Comparison of ENCODE assay signal across 17 mouse cellular contexts in genomic region chr7:133089621-133090260, GRCm38 (mm10). TPM values are rescaled to one million over a fixed set of nuclear protein-coding genes. Genes with fewer than 3 reads are reported as not detected.
DNase-seq lines count a peak whose midpoint lies in the region; ATAC-seq lines count a peak whose summit lies in the region.
"Had no signal": no experiment of that assay in that cellular context is flagged by ENCODE, and none has a peak within 500 bp of the region (broad histone marks: within the 10 kb centered on the region; RNA-seq: fewer than 3 reads in every experiment).

No protein-coding gene starts in this region.

- H3K4me3 ChIP-seq in forebrain, embryonic 13.5 days = no peak overlapping the region
- no peak overlapping the region for H3K4me3 ChIP-seq in forebrain, embryonic 11.5 days (ENCODE audit: low read depth, low read length)
- H3K4me3 ChIP-seq in hindbrain, embryonic 13.5 days = no peak overlapping the region
- H3K4me3 ChIP-seq in hindbrain, embryonic 10.5 days = no peak overlapping the region
- no peak overlapping the region for H3K4me3 ChIP-seq in midbrain, embryonic 12.5 days
- no peak overlapping the region for H3K4me3 ChIP-seq in midbrain, embryonic 10.5 days
- H3K4me3 ChIP-seq in stomach, embryonic 16.5 days (replicated peaks; ENCODE audit: low read length) = no peak overlapping the region
- H3K4me3 ChIP-seq: erythroblast, embryonic 14.5 days; limb, embryonic 12.5 days; neural tube, embryonic 13.5 days had no signal

- 66% methylated on average over 11 of the region's 11 CpGs for WGBS in forebrain, embryonic 13.5 days
- 90% methylated on average over 11 of the region's 11 CpGs for WGBS in forebrain, embryonic 11.5 days
- 69% methylated on average over 11 of the region's 11 CpGs for WGBS in hindbrain, embryonic 13.5 days
- WGBS in hindbrain, embryonic 10.5 days = 86% methylated on average over 11 of the region's 11 CpGs
- 69% methylated on average over 11 of the region's 11 CpGs for WGBS in midbrain, embryonic 12.5 days
- 86% methylated on average over 11 of the region's 11 CpGs for WGBS in midbrain, embryonic 10.5 days
- WGBS in stomach, embryonic 16.5 days = 75% methylated on average over 11 of the region's 11 CpGs

- no peak overlapping the region for H3K9ac ChIP-seq in forebrain, embryonic 13.5 days
- H3K9ac ChIP-seq in forebrain, embryonic 11.5 days (ENCODE audit: low read length) = no peak overlapping the region
- no peak overlapping the region for H3K9ac ChIP-seq in hindbrain, embryonic 13.5 days
- H3K9ac ChIP-seq in midbrain, embryonic 12.5 days (replicated peaks) = no peak overlapping the region
- H3K9ac ChIP-seq in stomach, embryonic 16.5 days (ENCODE audit: low read length) = no peak overlapping the region
- H3K9ac ChIP-seq: limb, embryonic 12.5 days; liver, postnatal 0 days; neural tube, embryonic 13.5 days had no signal

- H3K27ac ChIP-seq in forebrain, embryonic 13.5 days = peak overlapping the region; percentile 11; the same call in 1 of the 2 replicates
- H3K27ac ChIP-seq in forebrain, embryonic 11.5 days (ENCODE audit: low read depth, low read length) = no peak overlapping the region
- no peak overlapping the region for H3K27ac ChIP-seq in hindbrain, embryonic 13.5 days
- H3K27ac ChIP-seq in hindbrain, embryonic 10.5 days = no peak overlapping the region
- H3K27ac ChIP-seq in midbrain, embryonic 12.5 days (replicated peaks) = 0 out of 2 replicates have a peak overlapping the region, but pooled peaks have one; percentile 30
- H3K27ac ChIP-seq in midbrain, embryonic 10.5 days (replicated peaks) = no peak overlapping the region
- H3K27ac ChIP-seq in stomach, embryonic 16.5 days (ENCODE audit: low read length) = peak overlapping the region; percentile 25; the same call in 1 of the 2 replicates

- no peak for ATAC-seq in forebrain, embryonic 13.5 days
- ATAC-seq in forebrain, embryonic 11.5 days (replicated peaks; ENCODE audit: low FRiP score) = no peak
- ATAC-seq in hindbrain, embryonic 13.5 days (ENCODE audit: low FRiP score) = peak; percentile 43; the same call in 1 of the 2 replicates
- ATAC-seq in midbrain, embryonic 12.5 days (ENCODE audit: low FRiP score, low read depth) = no peak
- ATAC-seq in stomach, embryonic 16.5 days (ENCODE audit: insufficient read depth, low FRiP score) = no peak
- ATAC-seq: inflammation-experienced regulatory T-cells, adult 6 months; liver, postnatal 0 days had no signal

- no peaks in the 10 kb centered on the region for H3K9me3 ChIP-seq in forebrain, embryonic 13.5 days (replicated peaks)
- H3K9me3 ChIP-seq in forebrain, embryonic 11.5 days (ENCODE audit: control insufficient read depth, low read length) = no peaks in the 10 kb centered on the region
- no peaks in the 10 kb centered on the region for H3K9me3 ChIP-seq in hindbrain, embryonic 13.5 days
- H3K9me3 ChIP-seq in hindbrain, embryonic 10.5 days = no peaks in the 10 kb centered on the region
- H3K9me3 ChIP-seq in midbrain, embryonic 12.5 days = no peaks in the 10 kb centered on the region
- H3K9me3 ChIP-seq in midbrain, embryonic 10.5 days (replicated peaks) = no peaks in the 10 kb centered on the region
- no peaks in the 10 kb centered on the region for H3K9me3 ChIP-seq in stomach, embryonic 16.5 days (replicated peaks; ENCODE audit: control insufficient read depth, low read length)
- H3K9me3 ChIP-seq: limb, embryonic 12.5 days; neural tube, embryonic 13.5 days had no signal

- peaks cover 54% of the 10 kb centered on the region for H3K4me1 ChIP-seq in forebrain, embryonic 13.5 days
- H3K4me1 ChIP-seq in forebrain, embryonic 11.5 days (replicated peaks; ENCODE audit: control insufficient read depth, insufficient read depth, low read length) = peaks cover 4% of the 10 kb centered on the region; the same call in 1 of the 2 replicates
- H3K4me1 ChIP-seq in hindbrain, embryonic 13.5 days (replicated peaks) = peaks cover 64% of the 10 kb centered on the region
- peaks cover 32% of the 10 kb centered on the region for H3K4me1 ChIP-seq in hindbrain, embryonic 10.5 days (replicated peaks)
- H3K4me1 ChIP-seq in midbrain, embryonic 12.5 days = peaks cover 29% of the 10 kb centered on the region
- H3K4me1 ChIP-seq in midbrain, embryonic 10.5 days = peaks cover 30% of the 10 kb centered on the region
- peaks cover 23% of the 10 kb centered on the region for H3K4me1 ChIP-seq in stomach, embryonic 16.5 days (ENCODE audit: control insufficient read depth, insufficient read depth, low read length)

- no peak for DNase-seq in forebrain, embryonic 11.5 days (ENCODE audit: low spot score)
- DNase-seq in hindbrain, embryonic 10.5 days (ENCODE audit: low spot score) = no peak
- DNase-seq in midbrain, embryonic 10.5 days (ENCODE audit: low spot score) = no peak
- DNase-seq in T-cell, adult 2 months (ENCODE audit: low spot score) = no peak
- DNase-seq: adrenal gland, postnatal 25 days; gastrocnemius, postnatal 14 days; kidney, postnatal 14 days; liver, postnatal 0 days; thymus, adult 2 months had no signal

- H3K36me3 ChIP-seq in forebrain, embryonic 13.5 days (ENCODE audit: poor library complexity, severe bottlenecking) = no peaks in the 10 kb centered on the region
- no peaks in the 10 kb centered on the region for H3K36me3 ChIP-seq in forebrain, embryonic 11.5 days (ENCODE audit: control insufficient read depth, insufficient read depth, low read length)
- no peaks in the 10 kb centered on the region; the same call in 1 of the 2 replicates for H3K36me3 ChIP-seq in hindbrain, embryonic 13.5 days
- H3K36me3 ChIP-seq in hindbrain, embryonic 10.5 days = peaks cover 38% of the 10 kb centered on the region
- H3K36me3 ChIP-seq in midbrain, embryonic 12.5 days = no peaks in the 10 kb centered on the region
- peaks cover 18% of the 10 kb centered on the region for H3K36me3 ChIP-seq in midbrain, embryonic 10.5 days
- no peaks in the 10 kb centered on the region for H3K36me3 ChIP-seq in stomach, embryonic 16.5 days (ENCODE audit: control insufficient read depth, insufficient read depth, low read length)
- H3K36me3 ChIP-seq: neural tube, embryonic 13.5 days had no signal

- H3K27me3 ChIP-seq in forebrain, embryonic 13.5 days = no peaks in the 10 kb centered on the region
- no peaks in the 10 kb centered on the region for H3K27me3 ChIP-seq in forebrain, embryonic 11.5 days (ENCODE audit: control insufficient read depth, insufficient read depth, low read length)
- H3K27me3 ChIP-seq in hindbrain, embryonic 13.5 days = no peaks in the 10 kb centered on the region
- no peaks in the 10 kb centered on the region for H3K27me3 ChIP-seq in hindbrain, embryonic 10.5 days (ENCODE audit: insufficient read depth, poor library complexity, severe bottlenecking)
- no peaks in the 10 kb centered on the region for H3K27me3 ChIP-seq in midbrain, embryonic 12.5 days
- no peaks in the 10 kb centered on the region for H3K27me3 ChIP-seq in midbrain, embryonic 10.5 days (ENCODE audit: low read depth, poor library complexity, severe bottlenecking)
- H3K27me3 ChIP-seq in stomach, embryonic 16.5 days (ENCODE audit: control insufficient read depth, insufficient read depth, low read length) = no peaks in the 10 kb centered on the region
- H3K27me3 ChIP-seq: limb, embryonic 12.5 days; neural tube, embryonic 13.5 days had no signal

- no peak overlapping the region for H3K4me2 ChIP-seq in forebrain, embryonic 13.5 days
- no peak overlapping the region for H3K4me2 ChIP-seq in forebrain, embryonic 11.5 days (ENCODE audit: low read depth, low read length, severe bottlenecking)
- H3K4me2 ChIP-seq in hindbrain, embryonic 13.5 days = no peak overlapping the region
- no peak overlapping the region for H3K4me2 ChIP-seq in midbrain, embryonic 12.5 days (replicated peaks)
- no peak overlapping the region for H3K4me2 ChIP-seq in stomach, embryonic 16.5 days (ENCODE audit: low read depth, low read length)
- H3K4me2 ChIP-seq: limb, embryonic 12.5 days had no signal

RNA-seq across cellular contexts. Expression of gene Fgfr2, which starts 33.4 kb away (rescaled TPM):
- 47.9 and 56.7 TPM in 2 replicates for polyA plus RNA-seq in forebrain, embryonic 13.5 days (2015; fragmentation: Nextera tagmentation; extraction: Ambion mirVana)
- 93.6 and 99.4 TPM in 2 replicates for polyA plus RNA-seq in forebrain, embryonic 11.5 days (2014; fragmentation: Nextera tagmentation; extraction: Ambion mirVana)
- 26.3 and 33.9 TPM in 2 replicates for polyA plus RNA-seq in hindbrain, embryonic 13.5 days (2015; fragmentation: Nextera tagmentation; extraction: Ambion mirVana)
- 87.4 and 92.5 TPM in 2 replicates for polyA plus RNA-seq in hindbrain, embryonic 10.5 days (2016; fragmentation: Nextera tagmentation; extraction: Ambion mirVana)
- 96.5 and 98.9 TPM in 2 replicates for polyA plus RNA-seq in midbrain, embryonic 12.5 days (2016; fragmentation: Nextera tagmentation; extraction: Ambion mirVana)
- polyA plus RNA-seq in midbrain, embryonic 10.5 days (2016; fragmentation: Nextera tagmentation; extraction: Ambion mirVana) = 97.0 and 99.3 TPM in 2 replicates
- 93.4 and 113 TPM in 2 replicates for polyA plus RNA-seq in stomach, embryonic 16.5 days (2015; fragmentation: Nextera tagmentation; extraction: Ambion mirVana)
- polyA plus RNA-seq: erythroblast, embryonic 14.5 days had no signal

RNA-seq across cellular contexts. Expression of gene Ctbp2, which starts 34.4 kb away (rescaled TPM):
- 104 and 106 TPM in 2 replicates for polyA plus RNA-seq in forebrain, embryonic 13.5 days (2015; fragmentation: Nextera tagmentation; extraction: Ambion mirVana)
- polyA plus RNA-seq in forebrain, embryonic 11.5 days (2014; fragmentation: Nextera tagmentation; extraction: Ambion mirVana) = 137 and 150 TPM in 2 replicates
- polyA plus RNA-seq in hindbrain, embryonic 13.5 days (2015; fragmentation: Nextera tagmentation; extraction: Ambion mirVana) = 82.8 and 85.6 TPM in 2 replicates
- polyA plus RNA-seq in hindbrain, embryonic 10.5 days (2016; fragmentation: Nextera tagmentation; extraction: Ambion mirVana) = 119 and 123 TPM in 2 replicates
- polyA plus RNA-seq in midbrain, embryonic 12.5 days (2016; fragmentation: Nextera tagmentation; extraction: Ambion mirVana) = 111 and 118 TPM in 2 replicates
- polyA plus RNA-seq in midbrain, embryonic 10.5 days (2016; fragmentation: Nextera tagmentation; extraction: Ambion mirVana) = 113 and 118 TPM in 2 replicates
- 72.6 and 79.3 TPM in 2 replicates for polyA plus RNA-seq in stomach, embryonic 16.5 days (2015; fragmentation: Nextera tagmentation; extraction: Ambion mirVana)

Comparison
In these comparisons a context has a peak if more than half of its experiments do, and no peak if none do; other contexts are left out.
1. H3K27ac ChIP-seq: peak in forebrain, embryonic 13.5 days (single experiment), midbrain, embryonic 12.5 days (single experiment) and stomach, embryonic 16.5 days (single experiment); none in forebrain, embryonic 11.5 days (single experiment), hindbrain, embryonic 13.5 days (single experiment), hindbrain, embryonic 10.5 days (single experiment) and midbrain, embryonic 10.5 days (single experiment).